Mouse (Mus musculus): ENCODE data around the gene Mctp2.

The Mctp2 gene

DNA sequence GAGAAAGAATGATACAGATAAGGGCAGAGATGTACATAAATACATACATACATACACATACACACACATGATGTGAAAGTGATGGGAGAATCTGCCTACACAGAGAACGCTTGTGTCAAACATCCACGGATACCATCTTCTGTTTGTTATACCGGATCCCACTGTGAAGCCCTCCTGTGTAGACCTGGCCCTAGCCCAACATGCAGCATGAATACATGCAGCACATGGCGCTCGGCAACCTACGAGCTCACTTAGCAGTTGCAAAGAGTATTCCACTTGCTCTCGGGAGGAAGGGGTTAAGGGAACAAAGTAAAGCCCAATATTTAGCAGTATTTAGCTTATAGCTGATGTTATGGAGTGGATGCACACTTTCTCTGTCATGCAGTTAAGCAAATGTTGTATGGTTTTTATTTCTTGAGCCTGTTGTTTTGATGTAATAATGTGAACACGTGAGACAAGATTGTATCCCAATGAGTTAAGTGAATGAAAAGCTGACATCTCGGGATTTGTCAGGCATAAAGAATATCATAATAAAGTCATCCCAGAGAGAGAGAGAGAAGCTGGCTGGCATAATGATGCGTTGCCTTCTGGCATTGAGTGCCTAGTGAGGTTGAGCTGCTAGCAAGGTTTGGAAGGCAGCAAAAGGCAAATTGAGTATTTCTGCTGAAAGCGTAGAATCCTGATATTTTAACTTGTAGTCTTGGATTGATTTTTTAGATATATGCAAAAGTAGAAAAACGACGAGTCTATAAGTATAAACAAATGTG lies 234.8 kb downstream of the Mctp2 start:
- no peak for DNase-seq

- DNase-seq: no peak
Measured at GRCm38 (mm10) chr7:72068454-72068853, 238.0 kb downstream of the Mctp2 start.

DNA sequence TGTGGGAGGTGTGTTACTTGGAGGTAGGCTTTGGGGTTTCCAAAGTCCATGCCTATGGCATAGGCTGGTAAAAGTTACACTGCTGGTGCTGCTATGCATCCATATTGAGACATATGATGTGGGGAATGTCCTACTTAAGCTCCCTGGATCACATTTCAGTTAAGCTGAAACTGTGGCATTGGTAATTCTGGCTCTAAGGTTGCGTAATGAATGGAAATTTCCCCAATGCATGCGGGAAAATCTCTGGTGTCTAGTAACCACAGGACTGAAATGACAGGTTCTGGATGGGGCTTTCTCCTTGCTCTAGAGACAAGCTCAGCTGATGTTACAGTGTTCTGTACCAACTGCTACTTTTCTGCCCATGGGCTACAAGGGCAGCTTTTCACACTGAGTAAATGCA lies 240.1 kb downstream of the Mctp2 start:
- DNase-seq: no peak

- no peak for DNase-seq
Measured at GRCm38 (mm10) chr7:72051759-72052158, 254.6 kb downstream of the Mctp2 start.

DNA sequence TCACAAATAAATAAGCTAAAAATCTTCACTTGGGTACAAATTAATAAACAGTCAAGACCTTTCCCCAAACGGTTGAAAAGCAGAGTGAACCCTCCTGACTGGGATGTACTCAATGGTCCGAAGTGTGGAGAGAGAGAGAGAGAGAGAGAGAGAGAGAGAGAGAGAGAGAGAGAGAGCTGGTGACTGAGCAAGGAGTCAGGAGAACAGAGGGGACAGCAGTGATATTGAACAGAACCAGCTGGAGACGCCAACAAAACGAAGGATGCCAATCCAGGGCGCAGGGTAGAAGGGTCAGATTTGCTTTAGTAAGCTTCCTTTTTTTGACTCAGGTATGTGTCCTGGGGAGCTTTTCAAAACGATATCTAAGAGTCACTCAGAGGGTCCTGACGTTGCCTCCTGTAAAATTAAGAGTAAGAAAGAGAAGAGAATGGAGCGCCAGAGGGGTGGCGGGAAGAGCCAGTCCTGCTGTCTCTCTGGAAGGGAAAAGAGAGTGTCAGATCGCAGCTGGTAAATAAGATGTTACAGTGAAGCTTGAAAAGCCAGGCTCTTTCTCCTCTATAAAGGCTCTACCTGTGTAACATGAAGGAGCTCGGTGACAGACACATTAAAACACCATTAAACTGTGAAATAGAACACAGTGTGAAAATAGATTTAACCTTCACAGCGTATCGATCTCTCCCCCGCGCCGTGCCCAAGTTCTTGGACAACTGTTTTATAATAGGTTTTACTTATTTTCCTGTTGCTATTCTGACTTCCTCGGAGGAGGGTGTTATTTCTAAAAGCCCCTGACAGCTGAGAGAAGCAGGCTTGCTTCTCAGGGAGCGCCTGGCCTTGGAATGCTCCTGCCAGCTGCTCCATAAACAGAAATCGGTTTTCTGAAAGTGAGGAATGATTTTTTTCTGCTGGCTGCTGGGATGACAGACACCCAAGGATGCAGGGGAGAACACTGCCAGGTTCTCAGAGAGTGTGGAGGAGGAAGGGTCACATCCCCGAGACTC lies 258.5 kb downstream of the Mctp2 start:
- DNase-seq: no peak
